Mouse (Mus musculus) c-Kit-negative CD71-positive TER-119-positive erythroid progenitor cells, embryonic 14.5 days (primary cell): ENCODE measurements around the gene Nrcam.
"Not testable (repeated sequence)": the region's sequence is repeated elsewhere in the genome, so short reads cannot be mapped to it uniquely, and the experiment has no call there.

Source experiments
- DNase-seq: peaks from one replicate; pipeline ENCODE4 v3.0.0-alpha.2; 2013; ENCODE audit warnings: low read depth, low spot score

Nrcam gene

DNA sequence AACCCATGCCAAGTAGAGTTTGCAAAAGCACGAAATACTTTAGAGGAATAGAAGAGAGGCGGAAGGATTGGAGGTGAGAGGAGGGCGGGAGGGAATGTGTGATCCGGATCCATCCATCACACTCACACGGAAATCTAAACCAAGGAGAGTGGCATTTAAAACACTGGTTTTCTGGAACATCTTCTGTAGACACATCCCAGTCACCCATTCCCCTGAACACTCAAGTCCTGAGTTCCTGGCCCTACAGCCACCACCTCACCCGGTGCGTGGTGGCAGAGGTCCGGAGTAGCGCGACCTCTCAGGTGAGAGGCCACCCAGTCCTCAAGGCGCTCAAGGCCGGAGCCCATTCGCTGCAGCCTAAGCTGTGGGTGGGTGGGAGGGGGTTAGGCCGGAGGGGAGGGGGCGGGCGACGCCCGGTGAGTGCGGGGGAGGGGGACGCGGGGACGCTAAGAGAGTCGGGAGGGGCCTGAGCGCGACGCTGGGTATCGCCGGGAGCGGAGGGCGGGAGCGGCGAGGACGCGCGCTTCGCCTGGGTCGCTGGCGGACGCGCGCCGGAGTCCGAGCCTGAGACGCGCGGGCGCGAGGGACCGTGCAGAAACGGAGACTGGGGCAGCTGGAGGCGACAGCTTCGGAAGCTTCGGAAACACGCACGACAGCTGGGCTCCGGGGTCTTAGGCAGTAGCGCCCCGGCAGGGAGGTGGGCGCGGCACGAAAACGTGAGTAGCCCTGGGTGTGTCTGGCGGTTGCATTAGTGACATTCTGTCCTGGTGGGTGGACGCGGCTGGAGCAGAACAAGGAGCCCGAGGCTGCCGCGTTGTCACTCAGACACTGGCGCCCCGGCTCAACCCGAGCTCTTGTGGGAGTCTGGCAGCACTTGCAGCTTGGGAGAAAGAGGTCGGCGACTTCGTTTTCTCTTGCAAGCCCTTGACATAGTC is at the start of gene Nrcam:
Gene Nrcam, plus strand, starts transcription at position 505 of the 935 bp plus-strand sequence.
- DNase-seq = no peak

DNA sequence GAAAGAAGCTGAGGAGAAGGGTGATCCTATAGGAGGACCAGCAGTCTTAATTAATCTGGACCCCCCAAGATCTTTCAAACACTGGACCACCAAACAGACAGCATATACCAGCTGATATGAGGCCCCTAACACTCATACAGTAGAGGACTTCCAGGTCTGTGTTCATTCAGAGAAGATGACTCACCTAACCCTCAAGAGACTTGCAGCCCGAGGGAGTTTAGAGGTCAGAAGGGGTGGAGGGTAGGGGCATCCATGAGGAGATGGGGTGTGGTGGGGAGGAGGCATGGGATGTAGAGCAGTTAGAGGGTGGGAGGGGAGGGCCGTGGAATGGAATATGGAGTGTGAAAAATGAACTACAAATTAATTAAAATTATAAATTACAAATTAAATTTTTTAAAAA is 48.5 kb upstream of the Nrcam start:
- not testable (repeated sequence) for DNase-seq

DNA sequence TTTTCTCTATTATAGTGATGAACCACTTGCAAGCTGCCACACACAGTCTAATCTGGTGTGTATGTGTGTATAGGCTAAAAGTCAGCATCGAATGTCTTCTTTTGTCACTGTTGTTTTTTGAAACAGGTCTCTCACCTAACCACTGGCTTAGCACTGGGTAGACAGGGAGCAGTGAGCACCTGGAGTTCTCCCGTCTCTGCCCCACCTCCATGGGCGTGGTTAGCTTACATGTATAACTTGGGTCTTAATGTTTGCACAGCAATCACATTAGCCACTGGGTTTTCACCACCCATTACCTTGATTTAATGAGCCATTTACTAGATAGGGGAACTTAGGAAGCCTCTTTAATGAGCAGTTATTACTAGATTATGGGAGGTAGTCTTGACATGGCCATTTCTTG is 47.2 kb upstream of the Nrcam start:
- no peak for DNase-seq

DNA sequence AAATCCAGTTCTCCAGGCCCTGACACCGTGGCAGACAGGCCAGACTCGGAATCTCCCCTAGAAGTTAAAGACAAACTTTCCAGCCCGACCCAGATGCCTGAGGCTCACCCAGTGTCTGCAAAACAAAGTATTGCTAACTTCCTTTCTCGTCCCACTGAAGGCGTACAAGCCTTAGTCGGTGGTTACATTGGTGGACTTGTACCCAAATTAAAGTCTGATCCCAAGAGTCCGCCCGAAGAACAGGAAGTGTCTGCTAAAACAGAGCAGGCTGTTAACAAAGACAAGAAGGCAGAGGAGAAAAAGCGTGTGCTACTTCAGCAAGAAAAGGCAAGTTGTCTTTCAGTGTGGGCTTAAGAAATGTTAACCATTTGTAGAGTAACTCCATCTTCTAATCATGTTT is 45.3 kb upstream of the Nrcam start:
- DNase-seq = no peak

DNA sequence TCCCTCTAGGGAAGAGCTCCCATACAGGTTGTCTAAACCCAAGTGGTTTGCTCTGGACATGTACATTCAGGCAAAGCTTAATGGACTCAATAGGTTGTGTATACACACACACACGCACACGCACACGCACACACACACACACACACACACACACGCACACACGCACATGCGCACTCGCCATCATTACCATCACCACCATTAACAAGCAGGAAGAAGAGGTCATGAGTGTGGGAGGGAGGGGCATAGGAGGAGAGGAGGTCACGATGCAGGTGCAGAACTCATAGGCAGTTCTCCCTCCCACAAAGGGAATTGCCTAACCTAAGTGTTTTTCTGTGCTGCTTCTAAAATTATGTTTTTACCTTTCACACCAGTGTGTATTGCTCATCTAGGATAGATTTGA is 41.7 kb upstream of the Nrcam start:
- no peak for DNase-seq

DNA sequence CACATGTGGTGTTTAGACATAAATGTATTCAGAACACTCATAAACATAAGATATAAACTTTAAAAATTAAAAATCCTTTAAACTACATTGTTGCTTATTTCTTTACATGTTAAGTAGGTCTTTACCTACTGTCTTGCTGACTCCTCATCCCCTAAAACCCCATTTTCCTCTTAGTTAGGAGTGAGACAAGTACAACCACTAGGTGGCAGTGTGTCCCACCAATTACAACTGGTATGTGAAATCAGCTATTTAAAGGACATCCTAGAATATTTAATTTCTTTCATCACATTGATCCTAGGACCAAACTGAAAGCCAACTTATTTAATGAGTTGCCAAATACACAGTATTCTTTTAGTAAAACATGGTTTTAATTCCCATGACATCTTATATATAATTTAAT is 36.4 kb upstream of the Nrcam start:
- DNase-seq = peak; percentile 55

DNA sequence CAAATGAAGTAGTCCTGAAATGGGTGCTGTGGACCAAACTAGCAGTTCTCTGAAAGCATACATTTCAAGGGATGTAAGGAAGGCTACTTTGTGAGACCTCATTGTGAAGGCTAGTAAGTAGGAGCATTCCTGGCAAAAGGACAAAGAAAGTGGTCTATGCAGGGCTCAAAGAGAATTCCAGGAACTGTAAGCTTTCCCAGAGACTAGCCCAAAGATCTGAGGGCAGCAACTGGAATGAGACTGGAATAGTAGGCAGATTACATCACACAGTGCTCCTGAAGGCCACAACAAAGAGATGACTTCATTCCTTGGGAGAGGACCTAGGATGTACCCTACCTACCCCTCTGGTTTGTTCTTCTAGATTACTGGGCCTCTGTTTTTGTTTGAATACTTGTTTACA is 27.9 kb upstream of the Nrcam start:
- no peak for DNase-seq

DNA sequence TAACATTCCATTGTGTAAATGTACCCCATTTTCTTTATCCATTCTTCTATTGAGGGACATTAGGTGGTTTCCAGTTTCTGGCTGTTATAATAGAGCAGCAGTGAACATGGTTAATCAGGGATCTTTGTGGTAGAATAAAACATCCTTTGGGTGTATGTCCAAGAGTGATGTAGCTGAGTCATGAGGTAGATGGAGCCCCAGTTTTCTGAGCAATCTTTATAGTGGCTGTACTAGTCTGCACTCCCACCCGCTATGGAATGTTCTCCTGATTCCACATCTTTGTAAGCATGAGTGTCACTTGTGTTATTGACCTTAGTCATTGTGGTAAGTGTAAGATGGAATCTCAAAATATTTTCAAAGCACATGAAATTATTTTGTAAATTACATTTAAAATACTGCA is 24.7 kb upstream of the Nrcam start:
- DNase-seq = no peak

DNA sequence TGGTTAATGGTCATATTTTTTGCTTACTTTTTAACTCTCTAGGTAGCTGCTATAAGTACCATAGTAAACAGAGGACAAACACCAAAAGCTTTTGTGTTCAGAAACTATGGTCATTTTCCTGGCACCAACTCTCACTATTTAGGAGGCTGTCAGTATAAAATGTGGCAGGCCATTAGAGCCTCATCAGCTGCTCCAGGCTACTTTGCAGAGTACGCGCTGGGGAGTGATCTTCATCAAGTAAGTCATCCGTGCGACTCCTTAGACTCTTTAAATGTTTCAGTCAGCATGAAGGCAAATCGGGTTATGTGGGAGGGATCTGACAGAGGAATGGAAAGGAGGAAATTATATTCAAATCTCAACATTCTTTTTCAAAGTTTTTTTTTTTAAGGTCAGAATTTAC is 23.8 kb upstream of the Nrcam start:
- DNase-seq = no peak

DNA sequence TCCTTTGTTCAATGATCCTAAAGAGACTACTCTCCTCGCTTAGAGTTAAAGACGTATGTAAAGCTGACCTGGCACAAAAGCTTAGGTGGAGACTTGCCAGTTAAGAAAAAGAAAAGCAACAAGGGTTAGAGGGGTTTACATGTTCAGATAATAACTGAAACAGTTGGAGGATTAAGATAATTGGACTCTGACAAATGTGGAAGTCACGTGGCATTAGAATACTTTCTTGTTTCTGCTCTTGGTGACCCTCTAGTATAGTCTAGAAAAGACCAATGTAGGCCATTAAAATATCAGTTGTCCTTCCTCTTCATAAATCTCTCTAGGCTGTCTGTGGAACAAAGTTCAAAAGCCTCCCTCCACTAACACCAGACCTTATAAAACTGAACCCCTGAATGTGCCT is 20.5 kb upstream of the Nrcam start:
- no peak for DNase-seq

DNA sequence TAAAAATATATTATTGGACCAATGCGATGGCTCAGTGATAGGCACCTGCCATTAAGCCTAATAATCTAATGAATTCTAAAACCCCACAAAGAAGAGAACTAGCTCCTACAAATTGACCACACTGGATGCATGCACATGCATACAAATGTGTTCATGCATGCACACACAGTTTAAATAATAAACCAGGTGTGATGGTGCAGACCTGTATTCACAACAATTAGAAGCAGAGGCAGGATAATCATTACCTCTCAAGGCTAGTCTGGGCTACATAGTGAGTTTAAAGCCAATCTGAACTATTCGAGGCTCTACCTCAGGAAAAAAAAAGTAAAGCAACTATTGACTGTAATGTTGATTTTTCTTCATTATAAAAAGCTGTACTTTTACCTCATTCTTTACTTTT is 13.5 kb upstream of the Nrcam start:
- no peak for DNase-seq

DNA sequence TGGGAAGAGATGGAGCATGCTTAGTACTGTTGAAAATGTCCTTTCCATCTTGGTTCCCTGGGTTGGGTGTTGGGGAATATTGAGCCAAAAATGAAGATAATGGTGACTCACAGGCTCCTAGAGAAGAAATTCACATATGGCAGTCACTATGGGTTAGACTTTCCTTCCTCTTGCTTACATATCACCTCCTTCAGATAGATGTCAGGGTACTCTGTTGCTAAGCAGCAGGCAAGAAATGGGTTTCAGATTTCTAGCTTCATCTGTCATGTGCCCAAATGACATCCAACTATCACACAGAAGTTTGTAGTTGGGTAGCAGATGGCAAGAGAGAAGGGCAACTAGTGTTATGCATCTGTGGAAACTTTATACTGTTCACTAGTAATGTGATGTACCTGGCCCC is 3.6 kb upstream of the Nrcam start:
- no peak for DNase-seq

DNA sequence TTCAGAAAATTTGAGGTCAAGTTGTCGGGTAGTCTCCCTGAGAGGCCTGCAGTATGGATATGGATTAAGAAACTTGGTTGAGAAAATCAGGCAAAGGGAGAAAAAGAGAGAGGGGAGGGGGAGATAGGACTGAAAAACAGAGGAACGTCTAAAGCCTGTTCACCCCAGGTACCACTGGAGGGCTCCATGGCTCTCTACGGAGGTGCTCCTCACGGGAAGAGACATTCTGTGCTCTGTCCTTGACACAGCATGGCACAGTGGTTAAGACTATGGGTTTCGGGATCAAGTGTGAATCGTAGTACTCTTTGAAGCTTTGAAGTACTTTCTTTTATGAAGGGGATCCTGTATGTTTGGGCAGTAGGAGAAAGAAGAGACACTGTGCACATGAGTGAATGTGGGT is 1.2 kb upstream of the Nrcam start:
- DNase-seq = no peak

DNA sequence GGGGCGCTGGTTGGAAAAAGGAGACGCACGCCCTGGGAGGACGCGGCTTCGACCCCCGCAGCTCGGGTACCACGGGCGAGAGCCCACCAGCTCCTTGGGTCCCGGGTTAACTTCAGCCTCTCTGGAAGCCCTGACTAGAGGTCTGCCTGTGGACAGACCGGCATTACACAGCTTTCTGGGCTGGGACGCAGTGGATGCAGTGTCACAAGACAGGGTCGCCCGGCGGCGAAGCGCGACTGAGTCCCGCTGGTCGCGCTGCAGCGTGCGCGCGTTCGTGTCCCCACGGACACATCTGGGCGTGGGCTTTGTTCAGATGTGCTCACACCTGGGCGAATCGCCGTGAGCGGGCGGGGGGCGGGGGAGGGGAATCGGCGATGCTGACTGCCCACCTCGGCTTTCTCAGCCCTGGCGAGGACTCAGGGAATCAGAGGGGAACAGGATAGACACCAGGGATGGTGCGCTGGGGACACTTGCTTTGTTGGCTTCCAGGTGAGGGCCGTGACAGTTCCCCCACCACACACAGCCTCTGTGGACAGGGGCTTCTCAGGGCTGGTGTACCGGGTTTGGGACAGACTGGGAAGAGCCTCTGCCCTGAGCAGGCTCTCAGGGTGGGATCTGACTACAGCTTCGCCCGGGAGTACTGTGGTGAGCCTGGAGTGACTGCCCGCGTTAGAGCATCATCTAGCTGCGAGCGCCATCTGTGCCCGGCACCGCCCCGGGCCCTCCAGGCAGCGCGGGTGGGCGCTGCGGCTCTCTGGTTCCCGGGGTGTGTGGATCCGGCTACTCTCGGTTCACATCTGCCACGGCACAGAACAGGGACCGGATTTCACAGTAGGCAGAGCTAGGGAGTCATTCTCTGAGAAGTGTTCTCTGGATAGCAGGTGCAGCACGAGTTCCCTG is 881 bp downstream of the Nrcam start:
- DNase-seq = no peak

DNA sequence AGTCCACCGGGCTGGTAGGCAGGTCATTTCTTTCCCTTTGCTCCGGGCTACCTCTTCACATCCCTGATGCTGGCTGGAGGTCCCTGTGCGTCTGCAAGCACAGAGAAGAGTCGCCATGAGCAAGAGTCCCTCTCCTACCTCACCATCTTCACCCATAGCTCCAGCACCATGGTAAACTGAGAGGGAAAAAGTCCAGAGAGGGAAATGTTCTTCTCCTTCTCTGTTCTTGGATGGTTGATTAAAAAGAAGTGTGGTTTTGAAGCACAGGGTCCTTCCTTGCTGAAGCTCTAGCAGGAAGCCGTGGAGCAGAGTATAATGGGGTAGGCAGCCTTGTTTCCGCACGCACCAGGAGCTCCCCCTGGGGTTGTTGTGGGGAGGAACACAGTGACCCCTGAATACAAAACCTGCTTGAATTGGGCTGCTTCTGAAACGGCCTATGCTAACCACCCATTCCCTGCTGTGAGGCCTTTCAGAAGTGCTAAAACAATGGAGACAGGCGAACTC is 1.6 kb downstream of the Nrcam start:
- no peak for DNase-seq

DNA sequence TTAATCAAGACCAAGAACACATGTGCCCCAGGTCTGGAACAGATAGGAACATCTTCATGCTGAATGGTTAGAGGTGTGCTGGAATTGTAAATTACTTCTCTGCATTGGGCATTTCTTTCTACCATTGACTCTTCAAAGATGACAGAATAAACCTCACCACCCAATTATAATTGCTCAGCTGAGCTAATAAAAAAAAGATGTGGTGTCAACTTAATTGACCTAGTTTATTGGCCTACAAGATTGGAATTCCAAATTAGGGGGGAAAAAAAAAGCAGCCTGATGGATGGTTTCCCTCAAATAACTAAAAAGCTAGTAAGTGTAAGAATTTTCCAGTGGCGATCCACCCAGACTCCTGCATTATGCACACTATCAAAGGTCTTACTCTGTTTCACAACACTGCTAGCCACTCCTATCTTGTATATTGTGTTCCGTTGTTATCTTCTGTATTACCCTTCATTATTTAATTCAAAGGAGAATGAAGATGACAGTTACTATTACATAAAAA is 8.5 kb downstream of the Nrcam start:
- DNase-seq = no peak

DNA sequence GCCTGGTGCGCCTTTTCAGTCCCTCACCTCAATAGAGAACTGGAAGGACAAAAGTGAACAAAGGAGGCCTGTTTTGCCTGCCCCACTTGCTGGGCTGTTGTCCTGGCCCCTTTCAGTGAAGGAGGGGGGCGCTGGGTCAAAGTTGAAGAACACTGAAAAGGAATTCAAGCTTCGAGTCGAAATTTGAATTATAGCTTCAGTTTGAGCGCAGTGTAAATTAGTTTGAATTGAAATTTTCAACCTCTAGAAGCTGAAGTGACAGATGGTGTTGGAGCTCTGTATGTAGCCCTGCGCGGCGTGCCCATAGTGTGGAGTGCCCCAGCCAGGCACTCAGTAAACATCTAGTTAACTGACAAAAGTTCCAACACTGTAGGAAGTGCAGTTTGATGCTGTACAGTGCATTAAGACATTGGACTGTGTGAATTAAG is 9.5 kb downstream of the Nrcam start:
- DNase-seq = no peak

DNA sequence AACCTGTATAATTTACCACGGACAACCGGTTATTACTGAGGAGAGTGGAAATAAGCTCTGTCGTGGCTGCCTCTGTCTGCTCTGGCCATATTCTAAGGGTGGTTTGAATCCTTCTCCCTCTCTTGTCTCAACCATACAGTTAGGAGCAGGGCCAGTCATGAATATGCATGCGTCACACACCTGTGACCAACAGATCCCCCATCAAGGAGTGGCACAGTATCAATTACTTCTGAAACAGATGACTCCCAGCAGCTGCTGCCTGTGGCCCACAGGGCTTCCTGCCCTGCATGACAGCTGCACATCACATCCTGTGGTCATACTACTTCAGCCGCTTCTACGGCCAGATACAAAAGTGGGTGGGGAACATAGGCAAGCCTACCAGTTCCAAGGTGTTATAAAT is 15.4 kb downstream of the Nrcam start:
- no peak for DNase-seq

DNA sequence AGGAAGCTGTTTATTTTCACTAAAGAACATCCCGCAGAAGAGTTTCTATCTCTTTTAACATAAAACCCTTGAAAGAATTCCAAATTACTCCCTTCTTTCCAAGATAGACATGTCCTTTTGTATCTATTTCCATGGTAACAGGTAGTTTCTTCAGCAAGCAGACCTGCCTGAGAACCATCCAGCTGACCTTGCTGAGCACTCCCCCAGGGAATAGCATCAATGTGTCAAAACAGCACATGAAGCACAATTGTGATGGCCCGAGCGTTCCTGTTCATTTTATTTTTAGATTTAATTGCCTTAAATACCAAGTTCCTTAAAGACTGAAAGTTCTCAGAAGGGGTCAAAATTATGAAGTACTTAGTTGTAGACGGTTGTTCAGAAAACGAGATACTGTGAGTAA is 16.6 kb downstream of the Nrcam start:
- no peak for DNase-seq

DNA sequence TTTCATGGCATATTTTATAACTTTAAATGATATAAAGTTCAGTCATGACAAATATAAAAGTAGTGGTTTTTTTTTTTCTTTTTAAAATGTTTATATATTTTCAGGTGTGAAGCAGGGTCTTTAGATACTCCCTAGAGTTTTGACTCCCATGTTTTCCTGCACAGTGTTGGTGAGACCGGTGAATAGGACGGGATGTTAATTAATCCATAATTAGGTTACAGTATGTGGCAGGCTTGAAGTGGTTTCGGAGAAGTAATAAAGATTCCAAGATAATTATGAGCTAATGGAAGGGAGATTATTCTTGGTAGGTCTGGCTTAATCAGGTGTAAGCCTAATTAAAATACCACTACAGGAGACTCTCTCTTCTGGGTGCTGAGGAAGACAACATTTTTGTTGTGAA is 17.5 kb downstream of the Nrcam start:
- no peak for DNase-seq

DNA sequence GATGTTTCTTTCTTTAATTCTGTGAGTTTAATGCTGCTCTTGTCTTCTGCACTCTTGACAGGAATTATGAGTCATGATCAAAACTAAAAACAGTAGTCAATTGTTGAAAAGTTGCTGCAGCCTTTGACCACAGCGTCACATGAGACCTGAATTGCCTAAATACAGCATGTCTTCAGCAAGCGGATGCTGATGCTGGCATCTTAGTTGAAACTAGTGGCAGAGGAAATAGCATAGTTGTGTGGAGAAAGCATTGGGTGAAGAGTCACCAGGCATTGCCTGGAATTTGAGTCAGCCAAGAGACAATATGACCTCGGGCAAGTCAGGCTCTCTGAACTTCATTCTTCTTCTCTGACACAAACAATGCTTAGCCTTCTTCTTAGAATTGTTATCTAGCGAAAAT is 26.4 kb downstream of the Nrcam start:
- DNase-seq = no peak

DNA sequence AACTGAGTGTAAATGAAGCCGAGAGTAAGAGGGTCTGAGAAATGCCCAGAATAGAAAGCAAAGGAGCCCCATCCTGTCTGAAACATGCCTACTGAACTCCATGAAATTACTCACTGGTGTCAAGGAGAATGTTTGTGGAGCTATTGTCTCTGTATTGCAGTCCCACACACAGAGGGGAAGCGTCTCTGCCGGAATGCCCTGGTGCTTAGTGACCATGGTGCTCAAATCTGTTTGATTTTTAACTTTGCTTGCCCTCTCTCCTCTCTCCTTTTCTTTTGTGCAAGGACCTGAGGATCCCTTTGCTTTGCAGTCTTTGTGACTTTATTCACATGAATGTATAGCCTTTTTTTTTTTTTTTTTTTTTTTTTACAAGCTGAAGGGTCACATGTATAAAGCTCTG is 28.8 kb downstream of the Nrcam start:
- DNase-seq = no peak
